Mouse (Mus musculus) kidney, adult 10 weeks (tissue): ENCODE results near the gene Kras. TPM values are rescaled to one million over a fixed set of nuclear protein-coding genes. Genes with fewer than 3 reads are reported as not detected.

Experiments
- polyA plus RNA-seq: library from polyadenylated mRNA; stranded (reverse); fragments of 350-450 nt; fragmentation: Illumina TruSeq; extraction: RNeasy Lipid Tissue Mini Kit (QIAGEN cat#74804); gene quantifications from one replicate; pipeline ENCODE4 v1.2.3, GENCODE M21; 2014; ENCODE audit warnings: low read depth, low replicate concordance

Gene Kras
- polyA plus RNA-seq = 112 TPM

GRCm38 (mm10) chr6:145250185-145250791, at the start of gene Kras:
Gene Kras, minus strand, starts transcription at chr6:145250239.

GRCm38 (mm10) chr6:145210816-145211338, 39.2 kb downstream of the Kras start, which contains the start of the genes Casc1 and Etfrf1:
Gene Casc1, minus strand, starts transcription at chr6:145211005.
Gene Etfrf1, plus strand, starts transcription at chr6:145211134.

Other genes with a start within 250 kb of the Kras start
- gene Bcat1, start 174.1 kb downstream of the Kras start, polyA plus RNA-seq = 2.2 TPM
- 0.81 TPM for gene Lrmp, start 134.6 kb downstream of the Kras start, polyA plus RNA-seq
- 1.3 TPM for gene Casc1, start 39.2 kb downstream of the Kras start, polyA plus RNA-seq
- 246 TPM for gene Etfrf1, start 39.1 kb downstream of the Kras start, polyA plus RNA-seq